ENCODE assay signal across 9 mouse cellular contexts in the genomic region with DNA sequence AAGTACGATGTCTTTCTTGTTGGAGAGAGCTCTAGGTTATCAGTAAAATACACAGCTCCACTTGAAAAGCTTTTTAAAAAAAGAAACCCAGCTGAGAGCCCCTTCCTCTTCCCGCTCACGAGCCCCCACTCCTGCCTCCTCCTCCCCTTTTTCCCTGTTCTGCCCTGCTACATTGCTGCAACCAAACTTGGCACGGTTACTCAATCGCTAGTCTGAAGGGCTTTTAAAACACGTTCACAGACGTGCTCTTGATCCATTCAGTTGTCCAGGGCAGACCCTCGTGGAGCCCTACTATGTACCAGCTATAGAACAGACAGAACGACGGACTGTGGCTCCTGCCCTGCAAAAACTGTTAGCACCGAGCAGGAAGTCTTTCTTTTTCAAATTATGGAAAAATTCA.
"Had no signal": no experiment of that assay in that cellular context is flagged by ENCODE, and none has a peak within 500 bp of the region (broad histone marks: within the 10 kb centered on the region; RNA-seq: fewer than 3 reads in every experiment).

No protein-coding gene starts in this region.

- H3K4me3 ChIP-seq: kidney, embryonic 15.5 days; limb, embryonic 13.5 days; midbrain, embryonic 13.5 days had no signal

- H3K9me3 ChIP-seq: kidney, embryonic 15.5 days; limb, embryonic 13.5 days; midbrain, embryonic 13.5 days had no signal

- H3K9ac ChIP-seq: kidney, embryonic 15.5 days; limb, embryonic 13.5 days; liver, embryonic 14.5 days; midbrain, embryonic 13.5 days had no signal

- ATAC-seq: midbrain, embryonic 13.5 days had no signal

- H3K4me2 ChIP-seq: kidney, embryonic 15.5 days; limb, embryonic 13.5 days; midbrain, embryonic 13.5 days had no signal

- H3K27ac ChIP-seq: kidney, embryonic 15.5 days; limb, embryonic 13.5 days; liver, embryonic 14.5 days; midbrain, embryonic 13.5 days had no signal

- DNase-seq: kidney, adult 2 months; kidney, postnatal 14 days; left cerebral cortex, postnatal 4 days; thymus, adult 18-20 months; thymus, postnatal 14 days had no signal

- H3K36me3 ChIP-seq: kidney, embryonic 15.5 days; limb, embryonic 13.5 days; midbrain, embryonic 13.5 days had no signal

- H3K27me3 ChIP-seq: kidney, embryonic 15.5 days; limb, embryonic 13.5 days; midbrain, embryonic 13.5 days had no signal
